Mouse (Mus musculus) G1E (cell line): ENCODE results near the gene Bmpr1a. TPM values are rescaled to one million over a fixed set of nuclear protein-coding genes. Genes with fewer than 3 reads are reported as not detected.

Source experiments
- ATAC-seq: 2 replicates; pipeline ENCODE4 v1.8.0; 2016; ENCODE audit warnings: mild to moderate bottlenecking; ENCODE audit not compliant: insufficient number of reproducible peaks, poor library complexity, low FRiP score, severe bottlenecking; ENCODE audit errors: extremely low read depth
- DNase-seq: peaks from one replicate; pipeline ENCODE4 v3.0.0; 2012; ENCODE audit warnings: low spot score
- H3K27me3 ChIP-seq: 2 replicates; pipeline ENCODE4 v1.6.1; 2012; ENCODE audit warnings: mild to moderate bottlenecking, low read length, inconsistent platforms; ENCODE audit not compliant: insufficient read depth
- H3K36me3 ChIP-seq: replicated peaks from 2 replicates; pipeline ENCODE3; 2012; ENCODE audit warnings: mild to moderate bottlenecking, inconsistent platforms
- H3K4me1 ChIP-seq: 2 replicates; pipeline ENCODE4 v1.6.1; 2012; ENCODE audit warnings: low read depth, low read length, inconsistent platforms, mixed read lengths; ENCODE audit not compliant: insufficient read depth
- H3K4me3 ChIP-seq: 2 replicates; pipeline ENCODE4 v1.5.1; 2012; ENCODE audit warnings: low read depth, mild to moderate bottlenecking, inconsistent platforms, low read length, moderate library complexity, mixed read lengths
- H3K9me3 ChIP-seq: replicated peaks from 2 replicates; pipeline ENCODE4 v1.6.1; 2012; ENCODE audit warnings: inconsistent platforms
- CTCF ChIP-seq: IDR thresholded peaks from 2 replicates; pipeline ENCODE4 v1.5.1; 2012; ENCODE audit warnings: low read depth, low read length, inconsistent platforms, mixed read lengths
- GATA1 ChIP-seq: IDR thresholded peaks from 2 replicates; pipeline ENCODE4 v1.6.1; 2012; ENCODE audit warnings: borderline replicate concordance, low read length, inconsistent platforms, mixed read lengths
- GATA2 ChIP-seq: IDR thresholded peaks from 2 replicates; pipeline ENCODE4 v1.6.1; 2012; ENCODE audit warnings: low read depth, low read length, inconsistent platforms, borderline replicate concordance
- POLR2AphosphoS5 ChIP-seq: IDR thresholded peaks from 2 replicates; pipeline ENCODE4 v1.6.1; 2012; ENCODE audit warnings: low read depth, low read length, inconsistent platforms; ENCODE audit not compliant: insufficient replicate concordance
- TAL1 ChIP-seq: conservative IDR thresholded peaks from 2 replicates; pipeline ENCODE4 v1.6.1; 2012; ENCODE audit warnings: low read depth, low read length, inconsistent platforms, mixed read lengths
- polyA plus RNA-seq: library from polyadenylated mRNA; stranded (reverse); fragments of >175 nt; gene quantifications from 2 replicates; pipeline ENCODE4 v1.2.3, GENCODE M21; 2012
- total RNA-seq, 2 experiments: library from RNA; stranded (forward) in 1 of 2; stranded (reverse) in 1 of 2; fragments of 200-1000 nt in 1 of 2; fragments of >200 nt in 1 of 2; fragmentation: Nextera tagmentation in 1 of 2; gene quantifications; 2 replicates each; pipeline ENCODE4 v1.2.3; 2014 to 2017

Bmpr1a gene
- total and polyA plus RNA-seq, 3 experiments: 0.11 TPM; not detected in 2

DNA sequence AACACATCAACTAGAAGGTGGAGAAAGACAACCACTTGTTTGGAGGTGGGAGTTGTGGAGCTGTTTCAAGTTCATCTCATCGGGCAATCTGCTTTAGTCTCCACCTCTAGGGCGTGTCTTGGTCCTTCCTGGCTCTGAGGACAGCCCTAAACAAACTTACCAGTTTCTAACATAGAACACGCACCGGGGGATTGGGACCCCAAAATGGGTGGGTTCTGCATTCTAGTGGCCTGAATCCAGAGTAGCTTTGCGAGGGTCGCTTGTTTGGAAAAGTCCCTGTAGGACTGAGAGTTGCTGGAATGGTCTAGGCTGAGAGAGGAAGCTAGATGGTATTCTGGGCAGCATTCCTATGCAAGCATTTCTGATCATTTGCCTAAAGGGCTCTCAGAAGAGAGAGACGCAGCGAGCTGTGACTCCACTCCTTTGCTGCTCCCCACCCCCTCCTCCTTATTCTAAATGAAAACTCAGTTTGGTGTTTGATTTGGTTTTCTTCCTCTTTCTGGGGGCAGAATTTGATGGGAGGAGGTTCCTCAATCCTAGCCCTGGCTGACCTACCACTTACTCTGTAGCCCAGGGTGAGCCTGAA lies 14.9 kb upstream of the Bmpr1a start:
- Histone ChIP-seq H3K36me3 (no peaks in the 10 kb centered on the region), H3K4me3 (no peak overlapping the region), H3K9me3 (no peaks in the 10 kb centered on the region), H3K4me1 (no peaks in the 10 kb centered on the region), H3K27me3 (peaks cover 3% of the 10 kb centered on the region; the same call in 1 of the 2 replicates)
- DNase-seq (no peak), ATAC-seq (no peak)
- TF ChIP-seq GATA2 (no peak), GATA1 (no peak), POLR2AphosphoS5 (no peak), TAL1 (no peak), CTCF (no peak)

- no peak for DNase-seq
- Histone ChIP-seq H3K4me3 (no peak overlapping the region), H3K27me3 (peaks cover 3% of the 10 kb centered on the region; the same call in 1 of the 2 replicates), H3K36me3 (no peaks in the 10 kb centered on the region), H3K4me1 (no peaks in the 10 kb centered on the region), H3K9me3 (no peaks in the 10 kb centered on the region)
- TF ChIP-seq TAL1: no peak
- TF ChIP-seq POLR2AphosphoS5: no peak
- no peak for TF ChIP-seq CTCF
- no peak for TF ChIP-seq GATA1
- no peak for TF ChIP-seq GATA2
- ATAC-seq: no peak
Measured at GRCm38 (mm10) chr14:34516960-34517577, 13.9 kb upstream of the Bmpr1a start.

- no peaks in the 10 kb centered on the region for H3K9me3 ChIP-seq
- DNase-seq (no peak), ATAC-seq (no peak)
- peaks cover 3% of the 10 kb centered on the region; the same call in 1 of the 2 replicates for H3K27me3 ChIP-seq
- TF ChIP-seq GATA1 (no peak), POLR2AphosphoS5 (no peak), CTCF (no peak), TAL1 (no peak), GATA2 (no peak)
- no peaks in the 10 kb centered on the region for H3K4me1 ChIP-seq
- H3K36me3 ChIP-seq: no peaks in the 10 kb centered on the region
- no peak overlapping the region for H3K4me3 ChIP-seq
Measured at GRCm38 (mm10) chr14:34515860-34516259, 12.7 kb upstream of the Bmpr1a start.

GRCm38 (mm10) chr14:34514120-34514519 lies 11.0 kb upstream of the Bmpr1a start:
- Histone ChIP-seq H3K4me1 (peaks cover under 1% of the 10 kb centered on the region; the same call in 1 of the 2 replicates), H3K9me3 (no peaks in the 10 kb centered on the region), H3K4me3 (no peak overlapping the region), H3K36me3 (no peaks in the 10 kb centered on the region), H3K27me3 (peaks cover 3% of the 10 kb centered on the region; the same call in 1 of the 2 replicates)
- TF ChIP-seq TAL1 (no peak), GATA1 (no peak), CTCF (no peak), GATA2 (no peak), POLR2AphosphoS5 (no peak)
- ATAC-seq (no peak), DNase-seq (no peak)

- TF ChIP-seq GATA2 (no peak), GATA1 (no peak)
- H3K27me3 ChIP-seq: peaks cover under 1% of the 10 kb centered on the region; the same call in 1 of the 2 replicates
- H3K9me3 ChIP-seq: no peaks in the 10 kb centered on the region
- ATAC-seq (no peak), DNase-seq (no peak)
- no peaks in the 10 kb centered on the region for H3K36me3 ChIP-seq
- H3K4me1 ChIP-seq: peaks cover 12% of the 10 kb centered on the region
- H3K4me3 ChIP-seq: no peak overlapping the region
Measured at GRCm38 (mm10) chr14:34512602-34513001, 9.5 kb upstream of the Bmpr1a start.

- Histone ChIP-seq H3K4me1 (peaks cover 12% of the 10 kb centered on the region), H3K9me3 (no peaks in the 10 kb centered on the region), H3K4me3 (no peak overlapping the region), H3K27me3 (no peaks in the 10 kb centered on the region), H3K36me3 (no peaks in the 10 kb centered on the region)
- ATAC-seq (no peak), DNase-seq (no peak)
- no peak for TF ChIP-seq GATA1
- no peak for TF ChIP-seq GATA2
- TF ChIP-seq TAL1: no peak
- TF ChIP-seq POLR2AphosphoS5: no peak
- no peak for TF ChIP-seq CTCF
Measured at GRCm38 (mm10) chr14:34511901-34512300, 8.8 kb upstream of the Bmpr1a start.
